Mouse (Mus musculus) lung, postnatal 4 days (tissue): ENCODE data around the gene Ifitm5.
"Not testable (repeated sequence)": the region's sequence is repeated elsewhere in the genome, so short reads cannot be mapped to it uniquely, and the experiment has no call there.

Experiments
- DNase-seq, 2 experiments: peaks; one replicate each; pipeline ENCODE4 v3.0.0; 2021

The Ifitm5 gene

DNA sequence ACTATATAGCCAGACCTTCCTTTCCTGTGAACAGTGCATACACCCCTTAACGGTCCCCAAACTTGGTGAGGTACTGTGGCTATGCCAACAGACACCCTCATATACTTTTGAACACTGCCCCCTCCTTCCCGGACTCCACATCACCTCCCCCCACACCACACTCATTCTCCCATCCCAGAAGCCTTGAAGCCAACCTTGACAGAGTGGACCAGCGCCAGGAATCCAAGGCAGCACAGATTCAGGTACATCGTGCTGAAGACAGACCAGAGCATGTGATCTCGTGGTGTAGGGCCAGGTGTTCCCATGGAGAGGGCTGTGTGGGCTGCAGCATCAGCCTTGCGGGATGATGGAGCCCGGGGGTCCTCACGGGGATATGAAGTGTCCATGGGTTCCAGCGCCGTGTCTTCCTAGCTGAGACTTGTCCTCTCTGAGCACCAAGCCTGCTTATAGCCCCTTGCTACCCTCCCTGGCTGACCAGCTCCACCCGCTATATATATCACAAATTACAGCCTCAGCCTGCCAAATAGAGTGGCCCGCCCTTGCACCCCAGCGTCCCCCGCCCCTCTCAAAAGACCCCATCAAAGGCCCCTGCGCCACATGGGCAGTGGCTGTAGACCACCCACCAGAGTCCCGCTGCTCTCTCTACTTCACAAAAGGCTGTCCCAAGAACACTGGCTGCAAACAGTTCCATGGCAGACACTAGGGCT, at the start of gene Ifitm5:
Gene Ifitm5, minus strand, starts transcription at position 468 of the 707 bp plus-strand sequence.
- DNase-seq = peak in 1 of 2 experiments; percentile 18

DNA sequence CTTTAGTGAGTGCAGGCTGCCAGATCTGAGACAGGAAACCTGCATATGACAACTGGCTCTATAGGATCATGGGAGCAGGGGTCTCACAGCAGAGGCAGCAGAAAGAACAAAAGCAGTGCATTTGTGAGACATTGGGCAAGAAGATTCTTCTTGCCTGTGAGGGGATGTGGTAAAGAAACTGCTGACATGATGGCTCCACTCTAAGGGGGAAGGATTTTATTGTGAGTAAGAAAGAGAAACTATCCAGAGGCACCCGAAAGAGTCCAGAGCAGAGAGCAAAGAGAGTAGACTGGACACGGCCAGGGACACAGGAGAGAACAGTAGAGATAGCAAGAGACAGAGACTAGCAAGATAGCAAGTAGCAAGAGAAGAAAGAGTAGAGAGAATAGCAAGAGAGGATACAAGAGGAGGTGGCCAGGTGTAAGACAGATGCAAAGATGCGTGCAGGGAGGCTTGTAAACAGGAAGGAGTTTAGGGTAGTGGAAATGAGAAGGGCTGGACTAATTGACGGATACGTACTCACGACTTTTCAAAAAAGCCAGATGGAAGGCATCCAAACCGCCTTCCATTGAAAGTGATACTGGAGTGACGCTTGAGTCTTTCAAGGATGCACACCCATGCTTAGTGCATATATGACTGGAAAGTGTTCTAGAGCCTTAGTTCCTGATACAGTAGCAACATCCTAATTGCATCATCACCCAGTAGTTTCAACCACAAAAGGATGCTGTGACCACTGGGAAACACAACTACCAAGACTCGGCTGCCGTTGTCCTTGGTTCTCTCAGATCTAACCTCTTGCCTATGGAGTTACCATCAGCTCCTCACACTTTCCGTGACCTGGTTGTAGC, 49.0 kb upstream of the Ifitm5 start:
- DNase-seq = no peak

DNA sequence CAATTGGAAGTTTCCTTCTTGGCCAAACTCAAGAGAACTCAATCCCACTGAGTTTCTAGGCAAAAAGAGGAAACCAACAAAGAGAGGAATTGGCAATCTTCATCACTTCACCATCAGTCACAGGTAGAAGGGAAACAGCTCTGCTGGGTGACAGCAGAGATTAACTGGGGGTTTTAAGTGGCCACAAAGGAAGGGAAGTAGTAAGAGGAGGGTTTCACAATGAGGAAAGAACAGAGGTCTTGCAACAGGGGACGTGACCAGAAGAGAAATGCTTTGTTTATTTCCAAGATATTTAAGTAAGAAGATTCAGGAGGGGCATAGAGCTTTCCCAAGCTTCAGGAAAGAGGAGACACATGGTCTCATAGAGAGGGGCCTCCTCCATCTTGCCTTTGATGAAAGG, 47.7 kb upstream of the Ifitm5 start:
- DNase-seq = no peak

DNA sequence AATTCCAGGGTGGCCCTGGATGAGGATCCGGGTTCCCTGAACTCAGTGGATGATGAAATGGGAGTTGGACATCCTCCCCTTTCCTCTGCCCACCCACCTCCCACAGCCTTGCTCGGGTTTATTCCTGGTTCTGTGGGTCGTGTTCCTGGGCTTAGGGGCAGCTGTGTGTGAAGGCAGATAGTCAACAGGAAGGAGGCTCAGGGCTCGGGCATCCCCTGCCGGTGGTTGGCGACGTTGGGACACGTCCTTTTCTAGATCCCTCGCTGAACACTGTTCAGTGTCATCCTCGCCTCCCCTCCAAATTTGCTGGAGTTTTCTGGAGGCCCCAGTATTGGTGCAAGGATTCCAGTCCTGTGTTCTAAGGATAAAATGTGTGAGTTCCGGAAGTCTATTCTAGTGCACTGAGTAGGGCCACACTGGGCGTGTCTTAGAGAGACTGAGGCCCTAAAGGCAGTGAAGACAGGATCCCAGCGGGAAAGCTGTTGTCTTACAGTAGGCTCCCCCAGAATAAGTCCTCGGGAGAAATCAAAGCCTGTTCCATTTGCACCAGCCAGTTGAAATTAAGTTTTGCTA, 41.1 kb upstream of the Ifitm5 start:
- DNase-seq = no peak

DNA sequence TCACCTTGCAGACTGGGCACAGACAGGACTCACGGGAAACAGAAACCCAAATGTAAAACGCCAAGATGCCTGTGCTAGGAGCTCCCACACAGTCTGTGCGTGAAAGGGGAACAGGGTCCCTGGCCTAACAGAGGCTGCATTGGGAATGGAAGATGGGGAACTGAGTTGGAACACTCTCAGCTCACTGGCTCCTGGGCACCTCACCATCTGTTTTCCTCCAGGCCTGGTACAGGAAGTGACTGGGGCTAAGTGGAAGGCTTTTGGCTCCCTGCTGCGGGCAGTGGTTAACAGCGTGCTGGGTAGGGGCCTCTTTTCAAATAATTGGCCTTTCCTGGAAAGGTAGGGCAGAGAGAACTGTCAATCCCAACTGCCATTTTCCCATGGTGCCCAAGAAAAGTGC, 40.5 kb upstream of the Ifitm5 start:
- no peak for DNase-seq

DNA sequence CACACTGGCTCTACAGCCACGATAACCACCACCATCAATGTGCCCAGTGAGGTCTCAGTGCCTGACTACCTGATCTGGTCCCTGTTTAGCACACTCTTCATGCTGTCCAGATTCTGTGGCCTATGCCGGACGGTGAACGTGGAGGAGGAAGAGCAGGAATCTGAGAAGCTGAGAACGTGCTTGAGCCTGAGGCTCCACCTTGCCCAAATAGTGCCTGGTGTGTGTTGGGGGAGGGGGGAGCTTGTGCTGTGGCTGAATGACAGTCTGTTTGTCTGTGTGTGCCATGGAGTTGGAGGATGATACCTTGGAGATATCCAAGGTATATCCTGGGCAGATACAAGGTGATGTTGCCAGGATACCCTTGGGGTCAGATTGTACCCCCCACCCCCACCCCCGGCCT, 40.1 kb upstream of the Ifitm5 start:
- DNase-seq = no peak

DNA sequence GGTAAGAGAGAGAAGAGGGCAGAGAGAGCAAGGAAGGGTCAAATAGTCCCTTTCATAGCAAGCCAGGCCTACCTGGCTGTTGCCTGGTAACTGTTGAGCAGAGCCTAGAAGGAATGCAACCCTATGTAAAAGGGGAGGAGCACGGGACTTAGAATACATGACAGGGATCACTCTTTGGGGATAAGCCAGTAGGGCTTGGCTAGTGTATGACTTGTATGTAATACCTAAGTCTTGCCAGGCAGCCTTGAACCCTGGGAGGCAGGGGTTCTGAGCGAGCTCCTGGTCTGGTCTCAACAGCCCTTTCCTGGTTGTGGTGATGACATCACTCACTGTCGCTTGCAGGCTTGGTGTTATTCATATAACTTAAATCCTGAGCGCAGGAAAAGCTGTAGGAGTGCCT, 38.9 kb upstream of the Ifitm5 start:
- no peak for DNase-seq

DNA sequence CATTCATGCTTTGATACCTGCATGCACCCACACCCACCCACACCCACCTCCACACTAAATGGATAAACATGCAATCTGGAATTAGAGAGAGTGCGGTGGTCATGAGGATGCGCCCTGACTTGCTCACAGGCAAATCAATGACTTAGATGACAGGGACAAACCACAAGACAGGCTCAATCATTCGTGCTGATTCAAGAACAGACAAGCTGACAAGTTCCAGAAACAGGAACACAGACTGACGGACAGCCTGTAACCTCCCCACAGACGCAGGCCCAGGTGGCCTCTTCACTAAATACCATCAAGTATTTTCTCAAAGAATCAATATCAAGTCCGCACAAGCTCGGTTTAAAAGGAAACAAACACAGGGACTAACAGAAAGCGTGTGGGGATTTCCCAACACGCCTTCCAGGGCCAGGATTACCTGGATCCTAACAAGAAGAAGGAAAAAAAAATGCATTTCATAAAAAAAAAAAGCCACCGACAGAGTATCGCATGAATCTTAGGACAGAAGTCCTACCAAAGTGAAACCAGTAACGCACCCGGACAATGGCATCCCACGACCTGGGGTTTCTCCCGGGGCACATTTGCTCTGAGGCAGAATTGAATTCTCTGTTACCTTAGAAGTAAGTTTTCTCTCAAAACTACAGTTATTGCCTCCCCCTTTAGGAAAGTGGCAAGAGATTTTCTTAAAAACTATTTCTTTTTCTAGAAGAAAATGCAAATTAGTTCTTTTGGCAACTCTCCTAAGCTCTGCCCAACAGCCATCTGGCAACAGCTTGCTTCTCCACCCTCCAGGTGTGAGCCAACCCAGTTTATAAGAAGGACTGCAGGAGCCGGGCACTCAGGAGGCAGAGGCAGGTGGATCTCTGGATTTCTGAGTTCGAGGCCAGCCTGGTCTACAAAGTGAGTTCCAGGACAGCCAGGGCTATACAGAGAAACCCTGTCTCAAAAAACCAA, 37.4 kb upstream of the Ifitm5 start:
- no peak for DNase-seq

DNA sequence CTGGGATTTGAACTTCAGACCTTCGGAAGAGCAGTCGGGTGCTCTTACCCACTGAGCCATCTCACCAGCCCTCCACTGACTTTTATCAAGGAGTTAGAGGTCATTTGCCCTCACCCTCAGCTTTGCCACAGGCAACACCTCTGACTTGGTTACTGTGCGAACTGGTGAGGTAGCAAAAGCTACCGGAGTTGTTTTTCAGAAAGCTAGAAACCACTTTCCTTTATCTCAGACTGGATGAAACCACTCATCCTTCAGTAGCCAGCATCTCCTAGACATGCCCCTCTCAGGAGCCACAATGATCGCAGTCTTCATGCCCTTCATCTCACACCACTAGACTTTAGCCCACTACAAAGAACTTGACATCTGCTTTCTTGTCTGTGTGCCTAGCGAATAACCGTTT, 32.9 kb upstream of the Ifitm5 start:
- no peak for DNase-seq

DNA sequence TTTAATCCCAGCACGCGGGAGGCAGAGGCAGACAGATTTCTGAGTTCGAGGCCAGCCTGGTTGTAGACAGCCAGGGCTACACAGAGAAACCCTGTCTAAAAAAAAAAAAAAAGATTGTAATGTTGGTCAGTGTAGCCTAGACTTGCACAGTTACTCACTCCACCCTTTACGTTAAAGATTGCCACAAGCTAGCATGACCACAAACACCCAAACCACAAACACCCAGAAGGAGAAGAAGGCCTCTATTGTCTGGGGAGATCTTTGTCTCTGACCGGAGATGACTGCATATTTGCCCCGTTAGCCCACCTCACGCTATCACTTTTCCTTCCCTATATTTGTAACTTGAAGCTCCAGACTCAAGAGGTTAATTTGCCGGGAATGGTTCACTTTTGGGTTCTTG, 31.6 kb upstream of the Ifitm5 start:
- DNase-seq = no peak

DNA sequence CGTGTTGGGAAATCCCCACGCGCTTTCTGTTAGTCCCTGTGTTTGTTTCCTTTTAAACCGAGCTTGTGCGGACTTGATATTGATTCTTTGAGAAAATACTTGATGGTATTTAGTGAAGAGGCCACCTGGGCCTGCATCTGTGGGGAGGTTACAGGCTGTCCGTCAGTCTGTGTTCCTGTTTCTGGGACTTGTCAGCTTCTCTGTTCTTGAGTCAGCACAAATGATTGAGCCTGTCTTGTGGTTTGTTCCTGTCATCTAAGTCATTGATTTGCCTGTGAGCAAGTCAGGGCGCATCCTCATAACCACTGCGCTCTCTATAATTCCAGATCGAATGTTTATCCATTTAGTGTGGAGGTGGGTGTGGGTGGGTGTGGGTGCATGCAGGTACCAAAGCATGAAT, 26.6 kb upstream of the Ifitm5 start:
- not testable (repeated sequence) for DNase-seq

DNA sequence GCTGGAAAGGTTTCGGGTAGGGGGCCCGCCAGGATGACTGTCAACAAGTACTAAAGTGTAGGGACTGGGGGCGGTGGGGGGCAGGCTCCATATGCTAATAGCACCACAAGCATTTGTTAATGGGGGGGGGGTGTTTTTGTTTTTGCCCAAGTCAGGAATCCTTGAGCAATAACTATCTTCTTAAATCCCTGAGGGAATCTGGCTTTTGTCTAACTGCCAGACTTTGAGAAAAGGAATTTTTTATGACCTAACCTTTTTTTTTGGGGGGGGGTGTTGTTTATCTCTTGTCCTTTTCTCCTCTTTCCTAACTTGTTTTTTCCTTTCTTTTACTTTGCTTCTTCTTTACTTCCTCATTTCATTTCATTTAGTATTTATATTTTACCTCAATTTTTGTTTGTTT, 25.4 kb upstream of the Ifitm5 start:
- DNase-seq = no peak

DNA sequence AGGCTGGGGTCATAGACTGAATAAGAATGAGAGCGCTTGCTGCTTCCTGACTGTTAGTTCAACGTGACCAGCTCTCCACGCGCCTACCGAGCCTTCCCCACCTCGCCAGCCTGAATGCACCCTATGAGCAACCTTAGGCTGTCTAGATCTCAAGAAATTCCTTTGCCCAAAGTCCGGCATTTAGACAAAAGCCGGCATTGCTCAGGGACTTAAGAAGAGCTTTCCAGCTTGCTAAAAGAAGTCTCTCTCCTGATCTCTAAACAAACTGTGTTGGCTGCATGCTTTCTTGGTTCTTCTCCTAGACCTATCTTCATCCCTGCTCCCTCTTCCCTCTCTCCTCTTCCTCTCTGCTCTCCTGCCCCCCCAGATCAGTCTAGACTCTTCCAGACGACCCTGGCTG, 24.8 kb upstream of the Ifitm5 start:
- DNase-seq = no peak

DNA sequence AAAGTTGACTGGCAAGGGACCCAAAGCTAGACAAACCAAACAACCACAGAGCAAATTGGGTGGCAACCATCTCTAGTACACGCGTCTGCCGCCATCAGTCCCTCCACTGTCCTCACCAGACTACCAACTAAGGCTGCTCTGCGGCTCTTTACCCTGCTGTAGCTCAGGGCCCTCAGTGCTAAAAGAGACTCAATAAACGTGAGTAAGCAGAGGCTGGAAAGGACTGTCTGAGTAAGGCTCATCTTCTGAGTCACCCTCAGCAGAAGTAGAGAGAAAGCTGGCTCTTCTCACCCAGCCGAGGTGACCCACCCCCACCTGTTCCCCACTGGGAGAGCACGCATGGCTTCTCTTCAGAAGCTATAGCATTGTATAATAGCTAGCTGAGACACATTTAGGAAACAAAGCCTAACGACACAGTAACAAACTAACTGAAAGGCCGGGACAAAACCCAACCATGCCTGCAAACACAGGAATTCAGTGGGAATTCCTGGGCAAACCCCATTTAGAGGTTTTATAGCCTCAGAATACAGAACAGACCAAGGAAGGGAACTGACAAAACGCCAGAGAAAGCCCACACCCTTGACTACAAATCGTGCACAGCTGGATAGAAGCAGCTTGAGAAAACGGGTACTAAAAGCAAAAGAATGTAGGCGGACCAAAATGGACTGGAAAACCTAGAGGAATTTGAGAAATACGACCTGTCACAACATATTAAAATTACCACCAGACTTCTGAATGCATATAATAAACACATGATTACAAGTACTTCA, 23.5 kb upstream of the Ifitm5 start:
- DNase-seq = no peak

DNA sequence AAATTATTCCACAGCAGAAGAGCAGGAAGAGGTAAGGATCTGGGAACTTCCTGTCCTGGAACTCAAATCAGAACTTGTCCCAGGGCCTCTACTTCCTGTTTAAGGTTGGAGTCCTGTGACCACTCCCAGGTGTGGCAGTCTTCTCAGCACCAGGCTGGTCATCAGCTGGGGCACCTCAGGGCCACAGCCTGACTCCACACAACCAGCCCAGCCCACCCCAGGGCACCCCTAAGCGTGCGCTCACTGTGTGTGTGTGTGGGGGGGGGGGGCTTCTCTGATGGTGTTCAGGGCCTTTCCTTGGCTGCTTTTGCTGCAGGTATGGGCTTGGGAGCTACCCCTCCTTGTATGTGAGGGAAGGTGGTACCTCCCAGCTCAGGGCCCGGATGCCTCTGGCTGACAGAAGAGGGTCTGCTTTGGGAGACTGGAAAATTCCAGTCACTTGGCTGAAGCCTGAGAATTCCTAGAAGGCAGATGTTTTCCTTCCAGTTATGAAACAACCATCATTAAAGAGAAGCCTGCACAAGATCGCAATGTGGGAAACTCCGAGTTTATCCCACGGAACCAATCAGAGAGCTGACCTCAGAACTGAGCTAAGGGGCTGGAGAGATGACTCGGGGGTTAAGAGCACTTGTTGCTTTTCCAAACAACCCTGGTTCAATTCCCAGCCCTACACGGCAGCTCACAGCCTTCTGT, 21.5 kb upstream of the Ifitm5 start:
- DNase-seq = peak; percentile 47 to 70

DNA sequence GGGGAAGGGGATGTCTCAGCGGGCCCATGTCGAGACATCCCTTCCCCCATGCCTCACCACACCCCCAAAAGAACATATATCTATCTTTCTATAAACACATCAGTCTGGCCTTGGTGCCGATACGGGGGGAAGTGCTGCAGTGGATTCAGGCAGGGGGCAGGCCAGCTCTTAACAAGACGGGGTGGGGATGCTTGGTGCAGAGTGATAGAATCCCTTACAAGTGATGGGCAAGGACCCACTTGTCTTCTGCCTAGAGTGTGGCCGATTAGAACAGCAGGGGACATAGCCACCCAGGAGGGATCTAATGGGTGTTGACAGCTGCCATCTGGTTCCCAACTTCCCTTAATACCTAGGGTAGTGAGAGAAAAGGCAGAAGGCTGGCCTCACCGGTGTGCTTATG, 20.8 kb upstream of the Ifitm5 start:
- no peak for DNase-seq

DNA sequence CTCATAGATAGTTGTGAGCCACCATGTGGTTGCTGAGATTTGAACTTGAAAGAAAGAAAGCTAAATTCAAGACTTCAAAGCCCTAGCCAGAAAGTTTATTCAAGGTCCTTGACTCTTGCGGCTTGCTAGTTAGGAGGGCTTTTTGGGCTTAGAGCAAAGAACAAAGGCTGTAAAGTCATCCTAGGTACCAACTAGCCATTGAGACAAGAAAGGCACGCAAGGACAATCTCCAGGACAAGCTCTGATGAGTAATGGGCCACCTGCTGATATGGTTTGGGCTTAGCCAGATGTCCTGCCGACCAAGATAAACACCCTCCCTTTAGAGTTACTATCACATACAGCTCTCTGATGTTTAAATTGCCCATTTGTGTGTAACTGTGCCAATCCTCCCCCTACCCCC, 18.6 kb upstream of the Ifitm5 start:
- DNase-seq = not testable (repeated sequence)

DNA sequence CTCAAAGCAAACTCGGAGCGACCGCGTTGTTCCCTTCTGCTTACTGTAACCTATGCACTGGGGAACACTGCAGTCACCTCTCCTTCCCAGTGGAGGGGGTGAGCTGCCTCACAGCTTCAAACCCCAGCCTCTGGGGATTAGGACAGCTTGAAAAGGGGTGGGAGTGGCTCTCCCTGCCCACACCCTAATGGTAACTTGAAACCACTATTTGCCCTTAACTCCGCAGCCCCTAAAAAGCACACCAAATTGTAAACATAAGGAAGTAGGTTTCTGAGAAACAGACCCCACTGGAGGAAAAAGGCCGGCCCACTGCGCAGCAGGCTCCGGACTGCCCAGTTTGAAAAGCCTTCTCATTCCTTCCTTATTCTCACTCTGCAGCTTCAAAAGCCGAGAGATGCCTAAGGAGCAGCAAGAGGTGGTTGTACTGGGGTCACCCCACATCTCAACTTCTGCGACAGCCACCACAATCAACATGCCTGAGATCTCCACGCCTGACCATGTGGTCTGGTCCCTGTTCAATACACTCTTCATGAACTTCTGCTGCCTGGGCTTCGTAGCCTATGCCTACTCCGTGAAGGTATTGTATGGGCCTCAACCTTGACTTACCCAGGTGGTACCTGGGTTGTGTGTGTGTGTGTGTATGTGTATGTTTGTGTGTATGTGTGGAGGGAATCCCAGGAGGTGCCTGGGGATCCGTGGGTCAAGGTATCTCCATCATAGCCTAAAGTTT, 17.9 kb upstream of the Ifitm5 start:
- DNase-seq = no peak

DNA sequence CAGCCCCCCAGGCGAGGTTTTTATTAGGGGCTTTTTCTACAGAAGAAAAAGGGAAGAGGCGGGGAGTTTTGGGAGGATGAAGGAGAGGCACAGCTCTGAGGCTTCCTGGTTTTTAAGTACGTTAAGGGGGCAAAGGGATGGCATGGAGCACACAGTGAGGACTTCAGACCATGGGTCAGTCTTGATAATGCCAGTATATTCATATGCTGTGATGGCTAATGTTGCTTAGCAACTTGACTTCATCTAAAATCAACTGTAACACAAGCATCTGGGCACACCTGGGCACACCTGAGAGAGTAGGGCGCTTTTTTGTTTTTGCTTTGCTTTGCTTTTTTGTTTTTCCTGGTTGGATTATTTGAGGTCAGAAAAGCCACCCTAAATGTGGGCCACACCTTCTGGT, 16.8 kb upstream of the Ifitm5 start, which contains the start of gene Ifitm1:
Gene Ifitm1, plus strand, starts transcription at position 301 of the 400 bp plus-strand sequence.
- DNase-seq = no peak

DNA sequence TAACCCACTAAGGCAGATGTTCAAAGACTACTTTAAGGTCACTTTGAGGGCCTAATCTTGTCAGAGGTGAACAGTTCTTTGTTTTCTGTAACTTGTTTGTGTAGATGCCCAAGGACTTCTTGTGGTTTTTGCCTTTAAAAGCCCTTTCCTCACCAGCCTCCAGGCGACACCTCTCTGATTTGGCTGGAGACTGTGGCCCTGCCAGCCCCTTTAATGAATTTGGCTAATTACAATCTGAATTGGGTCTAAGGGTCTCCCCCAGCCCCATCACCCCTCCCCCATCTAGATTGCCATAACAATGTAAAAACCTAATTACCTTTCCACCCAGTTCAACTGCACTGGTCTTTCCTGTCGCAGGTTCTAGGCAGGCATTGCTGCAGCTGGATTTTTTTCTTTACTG, 12.6 kb upstream of the Ifitm5 start:
- DNase-seq = no peak

DNA sequence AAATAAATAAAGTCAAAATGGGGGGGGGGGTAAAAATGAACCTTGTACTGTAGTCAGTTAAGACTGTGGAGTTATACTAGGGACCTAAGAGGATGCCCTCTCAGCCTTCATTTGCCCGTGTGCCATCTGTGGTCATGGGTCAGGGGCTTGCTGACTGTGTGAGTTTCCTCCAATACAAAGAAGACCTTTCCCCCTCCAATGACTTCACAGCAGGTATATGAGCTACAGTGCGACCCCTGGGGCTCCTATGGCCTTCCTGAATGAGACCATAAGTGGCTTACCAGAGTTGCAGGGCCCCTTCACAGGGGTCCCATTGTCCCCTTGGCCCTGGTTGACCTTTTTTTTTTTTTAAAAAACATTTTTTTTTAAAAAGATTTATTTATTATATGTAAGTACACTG, 11.3 kb upstream of the Ifitm5 start:
- DNase-seq = no peak
